21 mouse cellular contexts compared by ENCODE assay signal in genomic region chr11:116611168-116611567, GRCm38 (mm10). TPM values are rescaled to one million over a fixed set of nuclear protein-coding genes. Genes with fewer than 3 reads are reported as not detected.
A peak's percentile ranks its signal among the peaks of the same experiment; 100 is the strongest.
DNase-seq lines count a peak whose midpoint lies in the region; ATAC-seq and TF ChIP-seq lines count a peak whose summit lies in the region.
"Not testable (repeated sequence)": the region's sequence is repeated elsewhere in the genome, so short reads cannot be mapped to it uniquely, and the experiment has no call there.
"Had no signal": no experiment of that assay in that cellular context is flagged by ENCODE, and none has a peak within 500 bp of the region (broad histone marks: within the 10 kb centered on the region; RNA-seq: fewer than 3 reads in every experiment).

No protein-coding gene starts in this region.

- not testable (repeated sequence) for H3K9ac ChIP-seq in liver, embryonic 16.5 days (ENCODE audit: low read depth, low read length)

- 49% methylated on average over 9 of the region's 9 CpGs for WGBS in bone marrow, adult 2 months
- WGBS in liver, embryonic 16.5 days (ENCODE audit: insufficient replicate concordance): 66% methylated on average over 8 of the region's 9 CpGs
- 49% methylated on average over 9 of the region's 9 CpGs for whole genome bisulfite sequencing in spleen, adult 2 months

- not testable (repeated sequence) for H3K36me3 ChIP-seq in liver, embryonic 16.5 days (ENCODE audit: control insufficient read depth, insufficient read depth); spleen, adult 2 months (ENCODE audit: control insufficient read depth, insufficient read depth, low read length); splenic B cell, adult 2 months (ENCODE audit: control insufficient read depth, insufficient read depth, low read length, poor library complexity, severe bottlenecking)

- H3K4me3 ChIP-seq in bone marrow, adult 2 months (replicated peaks; ENCODE audit: control insufficient read depth, low read depth, low read length); liver, embryonic 16.5 days (ENCODE audit: low read depth, low read length); spleen, adult 2 months (ENCODE audit: extremely low read depth, insufficient read depth, insufficient read length): not testable (repeated sequence)

- not testable (repeated sequence) for TF ChIP-seq CTCF in bone marrow, adult 2 months (IDR thresholded peaks at IDR 0.05; ENCODE audit: control insufficient read depth, insufficient read depth, low read length); spleen, adult 2 months (IDR thresholded peaks at IDR 0.05; ENCODE audit: extremely low read depth, insufficient read depth, insufficient read length, insufficient replicate concordance)

- not testable (repeated sequence) for H3K9me3 ChIP-seq in liver, embryonic 16.5 days (replicated peaks; ENCODE audit: control insufficient read depth, low read length)

- not testable (repeated sequence) for ATAC-seq in liver, embryonic 16.5 days (ENCODE audit: low read depth)
- ATAC-seq in neutrophil, adult 5-6 weeks (ENCODE audit: extremely low read depth, insufficient number of reproducible peaks, low FRiP score, poor library complexity, severe bottlenecking): 0 out of 2 replicates have a peak, but pooled peaks have one; percentile 24

- H3K27me3 ChIP-seq in liver, embryonic 16.5 days (ENCODE audit: control insufficient read depth, insufficient read depth, low read depth, low read length); spleen, adult 2 months (ENCODE audit: control insufficient read depth, insufficient read depth, low read length); splenic B cell, adult 2 months (ENCODE audit: control insufficient read depth, insufficient read depth, low read length, poor library complexity, severe bottlenecking): not testable (repeated sequence)

- peaks cover 17% of the 10 kb centered on the region for H3K4me1 ChIP-seq in bone marrow, adult 2 months (ENCODE audit: control insufficient read depth, insufficient read depth, low read length)
- H3K4me1 ChIP-seq in liver, embryonic 16.5 days (ENCODE audit: control insufficient read depth, low read depth, low read length): peaks cover 43% of the 10 kb centered on the region
- H3K4me1 ChIP-seq in spleen, adult 2 months (ENCODE audit: control insufficient read depth, insufficient read depth, insufficient read length): peaks cover 65% of the 10 kb centered on the region

- peak overlapping the region; percentile 51 for H3K27ac ChIP-seq in bone marrow, adult 2 months (ENCODE audit: control insufficient read depth, insufficient read depth, low read depth, low read length, poor library complexity)
- 0 out of 2 replicates have a peak overlapping the region, but pooled peaks have one; percentile 22 for H3K27ac ChIP-seq in liver, embryonic 16.5 days (ENCODE audit: low read length)
- peak overlapping the region; percentile 92 for H3K27ac ChIP-seq in spleen, adult 2 months (ENCODE audit: insufficient read depth, low read length)

- TF ChIP-seq POLR2A in bone marrow, adult 2 months (IDR thresholded peaks at IDR 0.05; ENCODE audit: borderline replicate concordance, control insufficient read depth, low read depth, low read length); spleen, adult 2 months (IDR thresholded peaks at IDR 0.05; ENCODE audit: low read depth, low read length): not testable (repeated sequence)

- H3K4me2 ChIP-seq in liver, embryonic 16.5 days (ENCODE audit: low read depth, low read length): not testable (repeated sequence)

- DNase-seq in B cell, adult 2 months: peak; percentile 65 to 66
- DNase-seq in spleen, adult 2 months (ENCODE audit: low read depth in 1 of 2, low spot score in 2 of 2): peak in 1 of 2 experiments; percentile 64
- DNase-seq in splenic B cell, adult 2 months (ENCODE audit: low read depth, low spot score): peak; percentile 78

RNA-seq across cellular contexts. Expression of gene Rhbdf2, which starts 15.7 kb away (rescaled TPM):
- polyA plus RNA-seq in bone marrow, adult 2 months (2011; ENCODE audit: insufficient read depth, insufficient read length, low replicate concordance, missing spikeins): 20.9 and 51.1 TPM in 2 replicates
- polyA plus RNA-seq in liver, embryonic 16.5 days (2015; fragmentation: Nextera tagmentation; extraction: Ambion mirVana): 6.7 and 7.7 TPM in 2 replicates
- 55.6 and 69.0 TPM in 2 replicates for total RNA-seq in neutrophil, adult 5-6 weeks (2017)
- polyA plus RNA-seq in spleen, adult 2 months (2012; rRNA removed): 84.5 and 91.2 TPM in 2 replicates

RNA-seq across cellular contexts. Expression of gene Aanat, which starts 24.9 kb away (rescaled TPM):
- polyA plus RNA-seq in bone marrow, adult 2 months (2011; ENCODE audit: insufficient read depth, insufficient read length, low replicate concordance, missing spikeins): not detected in 2 replicates
- not detected in 2 replicates for polyA plus RNA-seq in liver, embryonic 16.5 days (2015; fragmentation: Nextera tagmentation; extraction: Ambion mirVana)
- not detected in 2 replicates for total RNA-seq in neutrophil, adult 5-6 weeks (2017)
- not detected in 2 replicates for polyA plus RNA-seq in spleen, adult 2 months (2012; rRNA removed)
- total RNA-seq: adrenal gland, adult 18-20 months; adrenal gland, adult 8-10 months; adrenal gland, postnatal 14 days; adrenal gland, postnatal 36 days; common myeloid progenitor, adult 5-6 weeks; G1E had no signal
- polyA plus RNA-seq: activated CD4-positive, CD25-positive, alpha-beta regulatory T cell, adult 4 months; C2C12; embryonic facial prominence, embryonic 11.5 days; embryonic facial prominence, embryonic 13.5 days; embryonic facial prominence, embryonic 15.5 days; erythroblast, embryonic 14.5 days; forebrain, embryonic 10.5 days; forebrain, embryonic 16.5 days; G1E; Patski had no signal

RNA-seq across cellular contexts. Expression of gene Ube2o, which starts 29.9 kb away (rescaled TPM):
- polyA plus RNA-seq in bone marrow, adult 2 months (2011; ENCODE audit: insufficient read depth, insufficient read length, low replicate concordance, missing spikeins): 90.9 and 133 TPM in 2 replicates
- 15.1 and 18.1 TPM in 2 replicates for polyA plus RNA-seq in liver, embryonic 16.5 days (2015; fragmentation: Nextera tagmentation; extraction: Ambion mirVana)
- 47.6 and 47.9 TPM in 2 replicates for total RNA-seq in neutrophil, adult 5-6 weeks (2017)
- 42.3 and 77.3 TPM in 2 replicates for polyA plus RNA-seq in spleen, adult 2 months (2012; rRNA removed)

RNA-seq across cellular contexts. Expression of gene Prcd, which starts 42.2 kb away (rescaled TPM):
- polyA plus RNA-seq in bone marrow, adult 2 months (2011; ENCODE audit: insufficient read depth, insufficient read length, low replicate concordance, missing spikeins): not detected in 2 replicates
- 0.12 TPM in 1 of 2 replicates, not detected in the other for polyA plus RNA-seq in liver, embryonic 16.5 days (2015; fragmentation: Nextera tagmentation; extraction: Ambion mirVana)
- total RNA-seq in neutrophil, adult 5-6 weeks (2017): not detected in 2 replicates
- polyA plus RNA-seq in spleen, adult 2 months (2012; rRNA removed): 0.35 and 0.72 TPM in 2 replicates
- total RNA-seq: common myeloid progenitor, adult 5-6 weeks had no signal
- polyA plus RNA-seq: activated CD4-positive, CD25-positive, alpha-beta regulatory T cell, adult 4 months; erythroblast, embryonic 14.5 days had no signal

RNA-seq across cellular contexts. Expression of gene Cygb, which starts 42.9 kb away (rescaled TPM):
- polyA plus RNA-seq in bone marrow, adult 2 months (2011; ENCODE audit: insufficient read depth, insufficient read length, low replicate concordance, missing spikeins): 2.6 and 3.4 TPM in 2 replicates
- polyA plus RNA-seq in liver, embryonic 16.5 days (2015; fragmentation: Nextera tagmentation; extraction: Ambion mirVana): 1.1 and 1.2 TPM in 2 replicates
- total RNA-seq in neutrophil, adult 5-6 weeks (2017): 0.49 and 0.58 TPM in 2 replicates
- polyA plus RNA-seq in spleen, adult 2 months (2012; rRNA removed): 10.0 and 14.2 TPM in 2 replicates
- total RNA-seq: common myeloid progenitor, adult 5-6 weeks; G1E had no signal
- polyA plus RNA-seq: activated CD4-positive, CD25-positive, alpha-beta regulatory T cell, adult 4 months had no signal

Comparison
In these comparisons a context has a peak if more than half of its experiments do, and no peak if none do; other contexts are left out.
1. H3K27ac ChIP-seq: peak in every context shown above with its lines; median percentile 92 in spleen, adult 2 months; 51 in bone marrow, adult 2 months; 22 in liver, embryonic 16.5 days.